Mouse (Mus musculus): Measurements from ENCODE around the gene G430095P16Rik.

GRCm38 (mm10) chr8:84766422-84766821 lies 43.6 kb downstream of the G430095P16Rik start:
- TF ChIP-seq FLI1 (IDR thresholded peaks at IDR 0.05; ENCODE audit: low read length) (no peak), GATA1 (IDR thresholded peaks at IDR 0.05; ENCODE audit: borderline replicate concordance, low read length) (no peak)
